8 mouse cellular contexts compared by ENCODE assay signal in the genomic region with DNA sequence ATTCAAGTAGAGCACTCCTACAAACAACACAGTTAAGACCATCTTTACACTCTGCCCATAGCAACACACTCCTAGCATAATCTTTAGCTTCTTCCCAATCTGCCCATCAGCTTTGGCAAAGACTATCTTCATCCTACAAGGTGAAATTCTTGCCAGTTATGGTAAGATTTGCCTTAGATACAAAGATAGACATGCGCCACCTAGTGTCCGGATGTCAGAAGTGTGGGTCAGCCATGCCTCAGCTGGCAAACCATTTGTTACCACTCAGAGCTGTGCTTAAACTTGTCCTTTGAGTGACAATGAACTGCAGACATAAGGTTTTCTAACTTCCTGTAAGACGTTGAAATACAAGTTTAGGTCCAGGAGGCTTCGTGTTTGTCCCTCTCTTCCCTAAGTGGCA.
A peak's percentile ranks its signal among the peaks of the same experiment; 100 is the strongest.
DNase-seq lines count a peak whose midpoint lies in the region; ATAC-seq and TF ChIP-seq lines count a peak whose summit lies in the region.

No protein-coding gene starts in this region.

- H3K4me3 ChIP-seq in midbrain, embryonic 10.5 days: no peak overlapping the region
- no peak overlapping the region for H3K4me3 ChIP-seq in midbrain, embryonic 15.5 days
- no peak overlapping the region for H3K4me3 ChIP-seq in hindbrain, postnatal 0 days (ENCODE audit: low read length)
- no peak overlapping the region for H3K4me3 ChIP-seq in lung, postnatal 0 days (ENCODE audit: low read depth, low read length)

- no peak for ATAC-seq in midbrain, embryonic 15.5 days (replicated peaks)
- ATAC-seq in hindbrain, postnatal 0 days: no peak
- no peak for ATAC-seq in lung, postnatal 0 days

- H3K4me2 ChIP-seq in midbrain, embryonic 15.5 days: no peak overlapping the region
- H3K4me2 ChIP-seq in hindbrain, postnatal 0 days (ENCODE audit: low read depth, low read length): no peak overlapping the region
- no peak overlapping the region for H3K4me2 ChIP-seq in lung, postnatal 0 days (replicated peaks; ENCODE audit: low read depth, low read length)

- TF ChIP-seq CTCF in hindbrain, postnatal 0 days (IDR thresholded peaks at IDR 0.05; ENCODE audit: low read depth): peak; percentile 65
- TF ChIP-seq CTCF in lung, postnatal 0 days (IDR thresholded peaks at IDR 0.05): peak; percentile 81

- no peaks in the 10 kb centered on the region for H3K27me3 ChIP-seq in midbrain, embryonic 10.5 days (ENCODE audit: low read depth, poor library complexity, severe bottlenecking)
- no peaks in the 10 kb centered on the region for H3K27me3 ChIP-seq in midbrain, embryonic 15.5 days (replicated peaks)
- H3K27me3 ChIP-seq in hindbrain, postnatal 0 days (ENCODE audit: insufficient read depth, low read length): no peaks in the 10 kb centered on the region
- H3K27me3 ChIP-seq in lung, postnatal 0 days (replicated peaks; ENCODE audit: insufficient read depth, low read length): no peaks in the 10 kb centered on the region

- H3K27ac ChIP-seq in midbrain, embryonic 10.5 days (replicated peaks): no peak overlapping the region
- H3K27ac ChIP-seq in midbrain, embryonic 15.5 days: no peak overlapping the region
- H3K27ac ChIP-seq in hindbrain, postnatal 0 days: no peak overlapping the region
- H3K27ac ChIP-seq in lung, postnatal 0 days (ENCODE audit: low read length): no peak overlapping the region

- H3K4me1 ChIP-seq in midbrain, embryonic 10.5 days: no peaks in the 10 kb centered on the region
- no peaks in the 10 kb centered on the region for H3K4me1 ChIP-seq in midbrain, embryonic 15.5 days
- H3K4me1 ChIP-seq in hindbrain, postnatal 0 days (ENCODE audit: insufficient read depth, low read length): no peaks in the 10 kb centered on the region
- H3K4me1 ChIP-seq in lung, postnatal 0 days (ENCODE audit: insufficient read depth, low read depth, low read length): no peaks in the 10 kb centered on the region

- 16% methylated on average over 4 of the region's 4 CpGs for WGBS in midbrain, embryonic 10.5 days
- 27% methylated on average over 4 of the region's 4 CpGs for WGBS in midbrain, embryonic 15.5 days
- 25% methylated on average over 4 of the region's 4 CpGs for WGBS in hindbrain, postnatal 0 days
- 14% methylated on average over 4 of the region's 4 CpGs for WGBS in lung, postnatal 0 days

- DNase-seq in cerebellum, adult 9-10 months: peak; percentile 16
- no peak for DNase-seq in cerebellum, adult 8-10 months
- peak; percentile 39 for DNase-seq in midbrain, embryonic 10.5 days (ENCODE audit: low spot score)
- DNase-seq in brain, adult 2 months (ENCODE audit: low read depth, low spot score): peak; percentile 61
- DNase-seq in hindbrain, postnatal 0 days (ENCODE audit: low spot score): peak; percentile 51
- DNase-seq in lung, postnatal 0 days (ENCODE audit: low spot score): peak; percentile 55
- peak; percentile 40 for DNase-seq in thymus, postnatal 0 days (ENCODE audit: low spot score)

- H3K36me3 ChIP-seq in midbrain, embryonic 10.5 days: no peaks in the 10 kb centered on the region
- no peaks in the 10 kb centered on the region for H3K36me3 ChIP-seq in midbrain, embryonic 15.5 days (replicated peaks)
- H3K36me3 ChIP-seq in hindbrain, postnatal 0 days (ENCODE audit: insufficient read depth, low read length): no peaks in the 10 kb centered on the region
- peaks cover 1% of the 10 kb centered on the region; the same call in 1 of the 2 replicates for H3K36me3 ChIP-seq in lung, postnatal 0 days (ENCODE audit: insufficient read depth, low read length)

- no peaks in the 10 kb centered on the region for H3K9me3 ChIP-seq in midbrain, embryonic 10.5 days (replicated peaks)
- H3K9me3 ChIP-seq in midbrain, embryonic 15.5 days: no peaks in the 10 kb centered on the region
- no peaks in the 10 kb centered on the region for H3K9me3 ChIP-seq in hindbrain, postnatal 0 days (ENCODE audit: low read length)
- no peaks in the 10 kb centered on the region for H3K9me3 ChIP-seq in lung, postnatal 0 days (ENCODE audit: low read length)

- TF ChIP-seq EP300 in lung, postnatal 0 days (IDR thresholded peaks at IDR 0.05): no peak

- no peak overlapping the region for H3K9ac ChIP-seq in midbrain, embryonic 15.5 days
- no peak overlapping the region for H3K9ac ChIP-seq in hindbrain, postnatal 0 days (replicated peaks; ENCODE audit: low read length)
- H3K9ac ChIP-seq in lung, postnatal 0 days (replicated peaks; ENCODE audit: low read depth): no peak overlapping the region
